Mouse (Mus musculus) heart, adult 9 months (tissue): ENCODE data around the gene Atp8a2.

Experiments used
- DNase-seq, 2 experiments: peaks; one replicate each; pipeline ENCODE4 v3.0.0; 2022; ENCODE audit warnings: low spot score in 2 of 2

The Atp8a2 gene

GRCm38 (mm10) chr14:60152373-60152772, 44.6 kb downstream of the Atp8a2 start:
- no peak for DNase-seq

GRCm38 (mm10) chr14:60148893-60149292, 48.1 kb downstream of the Atp8a2 start:
- no peak for DNase-seq

- no peak for DNase-seq
Observed at GRCm38 (mm10) chr14:60143234-60143633, 53.7 kb downstream of the Atp8a2 start.

GRCm38 (mm10) chr14:60138339-60138738, 58.6 kb downstream of the Atp8a2 start:
- no peak for DNase-seq

GRCm38 (mm10) chr14:60137812-60138211, 59.2 kb downstream of the Atp8a2 start:
- DNase-seq, result no peak

GRCm38 (mm10) chr14:60135801-60136200, 61.2 kb downstream of the Atp8a2 start:
- DNase-seq, result no peak

- DNase-seq, result no peak
Observed at GRCm38 (mm10) chr14:60134720-60135119, 62.3 kb downstream of the Atp8a2 start.

- no peak for DNase-seq
Observed at GRCm38 (mm10) chr14:60131196-60131876, 65.6 kb downstream of the Atp8a2 start.

GRCm38 (mm10) chr14:60129564-60129963, 67.4 kb downstream of the Atp8a2 start:
- no peak for DNase-seq

- no peak for DNase-seq
Observed at GRCm38 (mm10) chr14:60125202-60125601, 71.8 kb downstream of the Atp8a2 start.

- DNase-seq, result no peak
Observed at GRCm38 (mm10) chr14:60121572-60121971, 75.4 kb downstream of the Atp8a2 start.

GRCm38 (mm10) chr14:60117792-60118585, 79.0 kb downstream of the Atp8a2 start:
- DNase-seq, result no peak

- DNase-seq, result no peak
Observed at GRCm38 (mm10) chr14:60086808-60087725, 109.9 kb downstream of the Atp8a2 start.

- DNase-seq, result no peak
Observed at GRCm38 (mm10) chr14:60086254-60086807, 110.6 kb downstream of the Atp8a2 start.

GRCm38 (mm10) chr14:60082771-60083170, 114.2 kb downstream of the Atp8a2 start:
- no peak for DNase-seq

GRCm38 (mm10) chr14:60072496-60072895, 124.5 kb downstream of the Atp8a2 start:
- no peak for DNase-seq

- DNase-seq, result no peak
Observed at GRCm38 (mm10) chr14:60065186-60065585, 131.8 kb downstream of the Atp8a2 start.

GRCm38 (mm10) chr14:60061023-60061422, 136.0 kb downstream of the Atp8a2 start:
- no peak for DNase-seq

GRCm38 (mm10) chr14:60058867-60059266, 138.1 kb downstream of the Atp8a2 start:
- no peak for DNase-seq

GRCm38 (mm10) chr14:60055231-60055630, 141.7 kb downstream of the Atp8a2 start:
- DNase-seq, result no peak

- DNase-seq, result no peak
Observed at GRCm38 (mm10) chr14:60030666-60031065, 166.3 kb downstream of the Atp8a2 start.

GRCm38 (mm10) chr14:60027139-60027538, 169.8 kb downstream of the Atp8a2 start:
- DNase-seq, result no peak
